Mouse (Mus musculus) neural tube, embryonic 11.5 days (tissue): ENCODE results near the gene Tyk2. TPM values are rescaled to one million over a fixed set of nuclear protein-coding genes. Genes with fewer than 3 reads are reported as not detected.
A peak's percentile ranks its signal among the peaks of the same experiment; 100 is the strongest.

Experiments used
- ATAC-seq: fragments of 200-750 bp; cut with Nextera tagmentation; 2 replicates; pipeline ENCODE4 v1.8.0; 2017; ENCODE audit warnings: moderate number of reproducible peaks, mild to moderate bottlenecking, moderate TSS enrichment, moderate library complexity; ENCODE audit not compliant: insufficient read depth, low FRiP score, low TSS enrichment
- DNase-seq: peaks from one replicate; pipeline ENCODE4 v3.0.0-alpha.2; 2015; ENCODE audit warnings: low spot score
- H3K27ac ChIP-seq: fragments of 300-500 bp; sonication (generic); 2 replicates; pipeline ENCODE4 v1.5.1; 2014; ENCODE audit warnings: low read depth, mild to moderate bottlenecking, low read length
- H3K27me3 ChIP-seq: fragments of 300-500 bp; sonication (generic); 2 replicates; pipeline ENCODE4 v1.6.1; 2014; ENCODE audit warnings: mild to moderate bottlenecking, low read length, mixed read lengths; ENCODE audit not compliant: control insufficient read depth, insufficient read depth
- H3K36me3 ChIP-seq: fragments of 300-500 bp; sonication (generic); 2 replicates; pipeline ENCODE4 v1.6.1; 2014; ENCODE audit warnings: mild to moderate bottlenecking, low read length, moderate library complexity, mixed read lengths; ENCODE audit not compliant: control insufficient read depth, insufficient read depth
- H3K4me1 ChIP-seq: fragments of 300-500 bp; sonication (generic); 2 replicates; pipeline ENCODE4 v1.6.1; 2014; ENCODE audit warnings: low read length, mixed read lengths; ENCODE audit not compliant: control insufficient read depth, insufficient read depth
- H3K4me2 ChIP-seq: fragments of 300-500 bp; sonication (generic); 2 replicates; pipeline ENCODE4 v1.6.1; 2014; ENCODE audit warnings: low read depth, mild to moderate bottlenecking, moderate library complexity
- H3K4me3 ChIP-seq: fragments of 300-500 bp; sonication (generic); 2 replicates; pipeline ENCODE4 v1.5.1; 2014; ENCODE audit warnings: low read depth, low read length
- H3K9ac ChIP-seq: fragments of 300-500 bp; sonication (generic); 2 replicates; pipeline ENCODE4 v1.6.1; 2014; ENCODE audit warnings: mild to moderate bottlenecking, low read length
- H3K9me3 ChIP-seq: fragments of 300-500 bp; sonication (generic); 2 replicates; pipeline ENCODE4 v1.6.1; 2016; ENCODE audit warnings: low read length; ENCODE audit not compliant: control insufficient read depth
- WGBS: fragments of 180-500 bp; shearing (Covaris S2); extraction: QIAGEN DNeasy Blood & Tissue Kit; methylation state at CpG from one replicate; pipeline ENCODE4 v1.1.7; 2014; 5-methylcytosine and 5-hydroxymethylcytosine counted together
- polyA plus RNA-seq: library from polyadenylated mRNA; unstranded; fragments of >200 nt; fragmentation: Nextera tagmentation; extraction: Ambion mirVana; gene quantifications from 2 replicates; pipeline ENCODE4 v1.2.1, GENCODE M21; 2014

The Tyk2 gene
- polyA plus RNA-seq, 1 experiment from 2014 or later: 8.6 TPM

DNA sequence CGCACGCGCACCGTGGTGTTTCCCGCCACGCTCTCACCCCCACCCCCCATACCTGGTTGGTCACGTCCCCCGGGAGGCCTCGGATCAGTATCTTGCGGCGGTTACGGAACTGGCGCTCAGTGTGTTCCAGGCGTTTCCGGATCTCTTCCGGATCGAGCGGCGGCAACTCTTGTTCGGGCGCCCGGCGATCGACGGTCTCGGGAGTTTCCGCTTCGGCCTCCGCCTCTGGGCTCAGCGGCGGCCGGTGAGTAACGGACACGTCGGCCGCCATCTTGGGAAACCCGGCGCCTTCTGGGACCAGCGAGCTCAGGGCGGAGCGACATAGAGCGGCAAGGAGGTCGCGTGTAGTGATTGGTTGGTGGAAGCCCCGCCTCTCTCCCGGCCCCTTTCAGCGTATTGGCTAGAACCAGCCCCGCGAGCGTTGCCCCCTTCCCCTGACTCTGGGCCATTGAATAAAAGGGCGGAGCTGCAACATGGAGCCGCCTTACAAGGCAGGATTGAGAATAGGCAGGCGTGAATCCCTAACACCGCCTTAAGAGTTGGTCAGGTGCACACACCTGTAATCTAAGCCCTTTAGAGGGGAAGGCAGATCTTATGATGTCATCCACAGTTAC, 39.2 kb downstream of the Tyk2 start, which contains the start of the genes Gm38431 and Raver1:
Gene Gm38431 (minus strand): TSS at position 291 of the 614 bp plus-strand sequence.
Gene Raver1 (minus strand): TSS at position 302 of the 614 bp plus-strand sequence.
- ATAC-seq: peak; percentile 99
- peak within 1 kb of the TSS; percentile 76 for H3K4me2 ChIP-seq
- peak within 1 kb of the TSS; percentile 78 for H3K4me3 ChIP-seq
- no peaks in the 10 kb centered on the region for H3K9me3 ChIP-seq
- peaks cover 12% of the 10 kb centered on the region for H3K4me1 ChIP-seq
- H3K27me3 ChIP-seq: no peaks in the 10 kb centered on the region
- H3K27ac ChIP-seq: peak within 1 kb of the TSS; percentile 82
- peak within 1 kb of the TSS; percentile 82 for H3K9ac ChIP-seq
- DNase-seq: peak; percentile 98
- WGBS: under 1% methylated on average over 54 of the region's 54 CpGs
- H3K36me3 ChIP-seq: peaks cover 11% of the 10 kb centered on the region

DNA sequence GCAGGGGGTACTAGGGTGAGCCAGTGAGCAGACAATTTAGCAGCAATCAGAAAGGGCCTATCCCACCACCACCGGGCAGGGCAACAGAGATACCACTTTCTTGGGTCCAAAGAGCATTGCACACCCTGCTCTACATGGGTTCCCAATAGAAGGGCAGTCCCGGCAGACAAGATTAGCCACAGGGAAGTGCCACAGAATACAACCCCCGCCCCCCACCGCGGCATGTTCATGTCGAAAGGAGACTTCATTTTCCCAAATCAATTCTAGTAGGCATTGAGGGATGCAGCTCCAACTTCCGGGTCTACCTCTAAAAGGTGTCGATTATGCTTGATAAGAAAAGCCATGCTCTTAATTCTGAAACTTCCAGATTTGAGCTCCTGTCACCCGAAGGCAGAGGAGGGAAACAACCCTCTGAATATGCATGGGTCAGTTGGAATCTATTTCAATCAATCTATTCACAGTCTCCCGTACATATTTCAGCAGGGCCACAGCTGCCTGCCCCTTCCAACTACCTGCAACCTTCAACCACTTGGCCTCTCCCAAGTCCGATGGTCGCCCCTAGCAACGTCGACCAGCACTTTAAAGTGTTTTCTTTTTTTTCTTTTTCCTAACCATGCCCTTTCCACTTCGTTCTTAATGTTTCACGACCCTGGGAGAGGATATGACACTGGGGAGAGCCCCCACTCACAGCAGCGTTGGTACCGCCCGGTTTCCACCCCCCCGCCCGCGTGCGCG, 39.9 kb downstream of the Tyk2 start:
- no peak for DNase-seq
- peak overlapping the region; percentile 82 for H3K9ac ChIP-seq
- WGBS: 4% methylated on average over 24 of the region's 24 CpGs
- no peaks in the 10 kb centered on the region for H3K9me3 ChIP-seq
- ATAC-seq: no peak; the same call in 1 of the 2 replicates
- peaks cover 12% of the 10 kb centered on the region for H3K4me1 ChIP-seq
- peak overlapping the region; percentile 82; the same call in 1 of the 2 replicates for H3K27ac ChIP-seq
- H3K27me3 ChIP-seq: no peaks in the 10 kb centered on the region
- peak overlapping the region; percentile 78 for H3K4me3 ChIP-seq
- peak overlapping the region; percentile 76 for H3K4me2 ChIP-seq
- H3K36me3 ChIP-seq: peaks cover 17% of the 10 kb centered on the region

DNA sequence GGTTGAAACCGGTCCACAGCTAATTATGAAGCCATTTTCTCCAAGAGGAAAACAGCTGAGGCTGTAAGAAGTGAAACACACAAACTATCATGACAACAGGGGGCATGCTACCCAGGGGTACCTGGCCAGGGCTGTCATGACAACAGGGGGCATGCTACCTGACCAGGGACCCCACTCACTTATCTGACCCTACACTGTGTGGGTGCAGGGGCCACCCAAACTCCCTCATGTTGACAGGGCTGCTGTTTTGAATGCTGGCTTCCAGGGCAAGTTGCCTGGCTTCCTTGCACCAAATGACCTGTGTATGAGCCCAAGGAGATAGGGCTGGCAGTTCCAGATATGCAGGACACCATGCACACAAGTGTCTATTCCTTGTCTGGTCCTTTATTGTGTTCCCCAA, 40.5 kb downstream of the Tyk2 start:
- peak overlapping the region; percentile 76 for H3K4me2 ChIP-seq
- no peaks in the 10 kb centered on the region for H3K27me3 ChIP-seq
- ATAC-seq: no peak
- no peaks in the 10 kb centered on the region for H3K9me3 ChIP-seq
- no peak overlapping the region; the same call in 1 of the 2 replicates for H3K9ac ChIP-seq
- WGBS: 88% methylated on average over 1 of the region's 1 CpGs
- peaks cover 22% of the 10 kb centered on the region for H3K36me3 ChIP-seq
- peak overlapping the region; percentile 78 for H3K4me3 ChIP-seq
- H3K4me1 ChIP-seq: peaks cover 12% of the 10 kb centered on the region
- DNase-seq: no peak
- no peak overlapping the region for H3K27ac ChIP-seq

DNA sequence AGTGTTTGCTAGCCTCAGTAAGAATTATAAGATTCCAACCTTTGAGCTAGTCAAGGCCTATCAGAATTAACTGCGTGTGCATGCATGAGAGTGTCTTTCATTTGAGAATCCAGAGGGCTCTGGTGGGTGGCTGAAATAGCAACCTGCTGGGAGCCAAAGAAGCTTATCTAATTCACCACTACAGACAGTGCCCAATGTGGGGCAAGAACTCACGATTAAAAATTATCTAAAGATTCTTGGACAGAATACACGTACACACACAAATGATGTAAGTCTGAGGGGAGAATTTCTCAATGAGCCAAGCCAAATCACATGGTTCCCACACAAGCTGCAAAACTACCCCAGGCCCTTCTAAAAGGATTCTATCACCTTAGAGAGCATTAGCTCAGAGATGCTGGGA, 47.7 kb downstream of the Tyk2 start:
- Histone ChIP-seq H3K36me3 (peaks cover 43% of the 10 kb centered on the region), H3K27ac (no peak overlapping the region), H3K4me2 (no peak overlapping the region), H3K9ac (no peak overlapping the region), H3K4me3 (no peak overlapping the region), H3K4me1 (no peaks in the 10 kb centered on the region), H3K27me3 (no peaks in the 10 kb centered on the region), H3K9me3 (no peaks in the 10 kb centered on the region)
- 92% methylated on average over 3 of the region's 3 CpGs for WGBS
- ATAC-seq (no peak), DNase-seq (no peak)

DNA sequence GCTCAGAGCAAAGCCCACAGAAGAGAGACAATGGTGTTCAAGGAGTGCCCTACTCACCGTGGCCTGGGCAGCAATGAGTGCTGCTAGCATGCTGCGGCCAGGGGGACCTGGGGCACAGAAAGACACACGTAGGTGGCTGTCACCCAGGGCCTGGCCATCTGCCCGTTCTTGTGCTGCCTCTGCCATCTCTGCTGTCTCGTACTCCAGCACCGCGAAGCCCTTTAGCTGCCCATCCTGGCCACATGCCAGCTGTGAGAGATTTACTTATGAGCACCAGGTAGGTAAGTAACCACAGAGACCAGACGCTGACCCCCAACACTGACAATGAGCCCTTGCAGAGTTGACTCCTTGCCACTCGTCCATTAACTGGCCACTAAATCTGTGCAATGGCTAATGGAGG, 49.9 kb downstream of the Tyk2 start:
- WGBS: 94% methylated on average over 9 of the region's 9 CpGs
- Histone ChIP-seq H3K4me3 (no peak overlapping the region), H3K4me1 (no peaks in the 10 kb centered on the region), H3K27ac (no peak overlapping the region), H3K36me3 (peaks cover 46% of the 10 kb centered on the region), H3K9ac (no peak overlapping the region), H3K9me3 (no peaks in the 10 kb centered on the region), H3K27me3 (no peaks in the 10 kb centered on the region), H3K4me2 (no peak overlapping the region)
- DNase-seq (no peak), ATAC-seq (no peak)

DNA sequence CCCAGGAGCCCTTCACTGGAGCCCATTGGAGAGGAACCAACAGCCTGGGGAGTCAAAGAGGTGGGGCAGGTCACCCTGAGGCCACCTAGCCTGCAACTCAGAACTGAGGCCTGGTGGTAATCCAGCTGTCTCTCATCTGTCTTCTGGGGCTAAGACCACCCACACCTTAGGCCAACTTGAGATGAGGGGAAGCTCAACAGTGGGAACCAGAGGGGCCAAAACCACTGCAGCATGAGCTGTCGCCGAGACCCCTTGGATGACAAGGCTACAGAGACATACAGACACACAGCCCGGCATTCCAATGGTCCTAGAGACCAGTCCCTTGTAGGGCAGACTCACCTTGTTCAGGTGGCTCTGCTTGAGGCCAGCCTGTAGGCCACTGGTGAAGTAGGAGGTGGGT, 55.4 kb downstream of the Tyk2 start:
- Histone ChIP-seq H3K4me3 (no peak overlapping the region), H3K27ac (no peak overlapping the region), H3K27me3 (no peaks in the 10 kb centered on the region), H3K36me3 (peaks cover 36% of the 10 kb centered on the region), H3K4me1 (peaks cover 4% of the 10 kb centered on the region; the same call in 1 of the 2 replicates), H3K9me3 (no peaks in the 10 kb centered on the region), H3K4me2 (no peak overlapping the region), H3K9ac (no peak overlapping the region)
- WGBS: 93% methylated on average over 3 of the region's 3 CpGs
- ATAC-seq (no peak), DNase-seq (no peak)

DNA sequence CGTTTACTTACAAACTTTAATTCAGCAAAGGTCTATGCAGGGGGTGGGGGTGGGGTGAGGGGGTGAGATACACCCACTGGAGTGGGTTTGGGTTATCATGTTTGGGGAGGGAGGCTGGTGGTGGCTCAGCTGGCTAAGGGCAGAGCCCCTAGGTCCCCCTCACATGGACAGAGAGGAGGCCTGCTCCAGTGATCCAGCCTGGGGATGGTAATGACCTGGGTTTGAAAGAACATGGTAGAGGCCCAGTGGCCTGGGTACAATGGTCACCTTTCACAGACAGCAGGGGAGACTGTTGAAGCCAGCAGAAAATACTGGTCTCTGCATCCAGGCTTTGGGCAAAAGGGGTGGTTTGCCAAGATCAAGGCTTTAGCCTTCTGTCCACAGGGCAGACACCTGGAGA, 56.9 kb downstream of the Tyk2 start:
- Histone ChIP-seq H3K9me3 (no peaks in the 10 kb centered on the region), H3K36me3 (peaks cover 27% of the 10 kb centered on the region), H3K9ac (no peak overlapping the region), H3K27me3 (no peaks in the 10 kb centered on the region), H3K4me2 (no peak overlapping the region), H3K4me3 (no peak overlapping the region), H3K4me1 (peaks cover 4% of the 10 kb centered on the region; the same call in 1 of the 2 replicates), H3K27ac (no peak overlapping the region)
- WGBS: 76% methylated on average over 1 of the region's 1 CpGs
- ATAC-seq: no peak
- no peak for DNase-seq

DNA sequence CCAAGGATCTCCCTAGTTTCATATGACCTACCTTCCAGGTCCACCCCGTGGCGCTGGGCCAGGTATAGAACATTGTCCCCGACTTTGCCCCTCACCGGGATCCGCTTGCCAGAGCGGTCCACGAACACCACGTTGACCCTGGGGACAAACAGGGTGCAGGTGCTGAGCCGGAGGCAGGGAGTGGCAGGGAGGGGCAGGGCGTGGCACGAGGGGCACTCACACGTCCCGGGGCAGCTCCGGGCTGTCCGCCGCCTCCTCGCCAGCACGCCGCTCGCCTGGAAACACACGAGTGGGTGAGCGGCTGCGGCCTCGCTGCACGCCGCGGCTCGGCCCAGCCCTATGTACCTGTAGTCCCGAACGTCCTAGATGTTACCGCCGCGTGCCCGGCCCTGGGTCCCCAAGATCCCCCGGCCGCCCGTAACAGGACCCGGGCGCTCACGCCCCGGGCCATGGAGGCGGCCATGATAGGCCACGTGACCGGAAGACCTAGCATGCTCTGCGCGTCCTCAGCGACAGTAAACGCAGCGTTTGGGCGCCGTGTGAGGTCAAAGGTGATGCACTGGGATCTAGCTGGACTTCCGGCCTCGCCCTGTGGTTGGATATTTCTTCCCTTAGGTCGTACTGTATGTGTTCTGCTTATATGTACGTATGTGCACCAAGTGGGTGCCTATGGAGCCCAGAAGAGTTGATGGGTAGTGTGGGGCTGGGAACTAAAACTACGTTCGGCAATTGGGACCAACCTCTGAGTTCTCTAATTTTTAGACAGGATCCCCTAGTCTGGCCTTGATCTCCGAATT, 57.8 kb downstream of the Tyk2 start, which contains the start of the genes Gm49373 and Fdx1l:
Gene Gm49373 (minus strand): TSS at position 53 of the 797 bp plus-strand sequence.
Gene Fdx1l (minus strand): TSS at position 571 of the 797 bp plus-strand sequence.
- H3K27ac ChIP-seq: peak within 1 kb of the TSS; percentile 44; the same call in 1 of the 2 replicates
- H3K9ac ChIP-seq: peak within 1 kb of the TSS; percentile 91
- peaks cover 19% of the 10 kb centered on the region for H3K36me3 ChIP-seq
- peak within 1 kb of the TSS; percentile 88 for H3K4me3 ChIP-seq
- H3K4me1 ChIP-seq: peaks cover 4% of the 10 kb centered on the region; the same call in 1 of the 2 replicates
- H3K4me2 ChIP-seq: peak within 1 kb of the TSS; percentile 85
- no peaks in the 10 kb centered on the region for H3K9me3 ChIP-seq
- peak; percentile 93 for ATAC-seq
- H3K27me3 ChIP-seq: no peaks in the 10 kb centered on the region
- 3% methylated on average over 53 of the region's 58 CpGs for WGBS
- DNase-seq: peak; percentile 89
